ENCODE assay signal across 23 mouse cellular contexts in the genomic region with DNA sequence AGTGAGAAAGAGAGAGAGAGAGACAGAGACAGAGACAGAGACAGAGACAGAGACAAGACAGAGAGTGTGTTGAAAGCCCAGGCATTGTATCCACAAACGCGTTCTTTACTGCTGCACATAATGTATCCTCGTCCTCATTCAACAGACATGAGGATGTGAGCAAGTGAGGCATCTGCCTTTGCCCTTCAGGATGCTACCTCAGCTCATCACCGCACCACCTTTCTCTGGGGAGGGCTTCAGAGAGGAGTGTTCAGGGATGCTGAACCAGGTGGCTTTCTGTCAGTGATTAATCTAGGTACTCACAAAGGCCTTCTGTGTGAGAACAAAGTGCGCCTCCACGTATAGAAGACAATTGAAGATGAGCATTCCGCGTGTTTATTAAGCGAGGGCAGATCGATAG.
"Had no signal": no experiment of that assay in that cellular context is flagged by ENCODE, and none has a peak within 500 bp of the region (broad histone marks: within the 10 kb centered on the region; RNA-seq: fewer than 3 reads in every experiment).

No protein-coding gene starts in this region.

- H3K4me2 ChIP-seq: liver, embryonic 11.5 days; liver, embryonic 13.5 days; liver, embryonic 15.5 days; lung, embryonic 15.5 days; midbrain, embryonic 12.5 days had no signal

- H3K27ac ChIP-seq: liver, embryonic 13.5 days; liver, embryonic 15.5 days; lung, embryonic 15.5 days; macrophage; midbrain, embryonic 12.5 days had no signal

- H3K36me3 ChIP-seq: liver, embryonic 13.5 days; liver, embryonic 15.5 days; lung, embryonic 15.5 days; midbrain, embryonic 12.5 days had no signal

- DNase-seq: liver, embryonic 13.5 days; liver, postnatal 0 days; lung, adult 2 months; lung, postnatal 14 days; lung, postnatal 36 days; midbrain, embryonic 14.5 days; retina, postnatal 1 day; right cerebral cortex, adult 18-20 months; right cerebral cortex, postnatal 25 days; right cerebral cortex, postnatal 4 days; spleen, adult 18-20 months; thymus, adult 18-20 months; thymus, postnatal 14 days; thymus, postnatal 36 days had no signal

- H3K4me3 ChIP-seq: liver, embryonic 13.5 days; liver, embryonic 15.5 days; lung, embryonic 15.5 days; megakaryocyte, embryonic 14.5 days; midbrain, embryonic 12.5 days; myocyte had no signal

- H3K9me3 ChIP-seq: liver, embryonic 13.5 days; liver, embryonic 15.5 days; lung, embryonic 15.5 days; midbrain, embryonic 12.5 days had no signal

- H3K4me1 ChIP-seq: liver, embryonic 13.5 days; liver, embryonic 15.5 days; megakaryocyte, embryonic 14.5 days; midbrain, embryonic 12.5 days had no signal

- ATAC-seq: liver, postnatal 0 days; lung, postnatal 0 days; midbrain, embryonic 16.5 days had no signal

- H3K27me3 ChIP-seq: liver, embryonic 13.5 days; liver, embryonic 15.5 days; lung, embryonic 15.5 days; midbrain, embryonic 12.5 days had no signal

- H3K9ac ChIP-seq: liver, embryonic 13.5 days; liver, embryonic 15.5 days; liver, postnatal 0 days; lung, embryonic 15.5 days; midbrain, embryonic 12.5 days had no signal
